Mouse (Mus musculus) midbrain, embryonic 14.5 days (tissue): ENCODE results near the gene Col13a1. TPM values are rescaled to one million over a fixed set of nuclear protein-coding genes. Genes with fewer than 3 reads are reported as not detected.

ENCODE experiments used
- ATAC-seq: fragments of 200-750 bp; cut with Nextera tagmentation; 2 replicates; pipeline ENCODE4 v1.8.0; 2017; ENCODE audit warnings: moderate number of reproducible peaks, moderate library complexity; ENCODE audit not compliant: low FRiP score, low TSS enrichment
- DNase-seq: peaks from one replicate; pipeline ENCODE4 v3.0.0-alpha.2; 2015
- H3K27ac ChIP-seq: fragments of 300-500 bp; sonication (generic); replicated peaks from 2 replicates; pipeline ENCODE4 v1.5.1; 2014; ENCODE audit warnings: mild to moderate bottlenecking, low read depth, low read length, moderate library complexity
- H3K27me3 ChIP-seq: fragments of 300-500 bp; sonication (generic); 2 replicates; pipeline ENCODE4 v1.6.1; 2014; ENCODE audit warnings: low read length, control low read depth, mixed read lengths; ENCODE audit not compliant: control insufficient read depth, insufficient read depth
- H3K36me3 ChIP-seq: fragments of 300-500 bp; sonication (generic); 2 replicates; pipeline ENCODE4 v1.6.1; 2014; ENCODE audit warnings: low read length, control low read depth; ENCODE audit not compliant: control insufficient read depth, insufficient read depth
- H3K4me1 ChIP-seq: fragments of 300-500 bp; sonication (generic); 2 replicates; pipeline ENCODE4 v1.6.1; 2014; ENCODE audit warnings: mild to moderate bottlenecking, antibody characterized with exemption, low read length, control low read depth; ENCODE audit not compliant: control insufficient read depth, insufficient read depth
- H3K4me2 ChIP-seq: fragments of 300-500 bp; sonication (generic); 2 replicates; pipeline ENCODE4 v1.6.1; 2014; ENCODE audit warnings: mild to moderate bottlenecking, low read length, moderate library complexity
- H3K4me3 ChIP-seq: fragments of 300-500 bp; sonication (generic); replicated peaks from 2 replicates; pipeline ENCODE4 v1.5.1; 2014; ENCODE audit warnings: low read depth, low read length
- H3K9ac ChIP-seq: fragments of 300-500 bp; sonication (generic); replicated peaks from 2 replicates; pipeline ENCODE4 v1.6.1; 2014; ENCODE audit warnings: mild to moderate bottlenecking, low read length, moderate library complexity
- H3K9me3 ChIP-seq: fragments of 300-500 bp; sonication (generic); 2 replicates; pipeline ENCODE4 v1.6.1; 2016; ENCODE audit warnings: low read length, control low read depth, mixed read lengths; ENCODE audit not compliant: control insufficient read depth
- WGBS: fragments of 180-500 bp; shearing (Covaris S2); extraction: QIAGEN DNeasy Blood & Tissue Kit; methylation state at CpG from one replicate; pipeline ENCODE4 v1.1.7; 2014; 5-methylcytosine and 5-hydroxymethylcytosine counted together
- polyA plus RNA-seq: library from polyadenylated mRNA; unstranded; fragments of >200 nt; fragmentation: Nextera tagmentation; extraction: Ambion mirVana; gene quantifications from 2 replicates; pipeline ENCODE4 v1.2.1, GENCODE M21; 2014

Col13a1 gene
- polyA plus RNA-seq, 1 experiment from 2014 or later: 1.5 TPM

GRCm38 (mm10) chr10:61793015-61793414 lies 185.9 kb downstream of the Col13a1 start:
- Histone ChIP-seq H3K9me3 (no peaks in the 10 kb centered on the region), H3K27me3 (no peaks in the 10 kb centered on the region), H3K9ac (no peak overlapping the region), H3K4me3 (no peak overlapping the region), H3K36me3 (no peaks in the 10 kb centered on the region), H3K27ac (no peak overlapping the region), H3K4me1 (no peaks in the 10 kb centered on the region), H3K4me2 (no peak overlapping the region)
- DNase-seq (no peak), ATAC-seq (no peak)
- WGBS: 44% methylated on average over 8 of the region's 8 CpGs

- 97% methylated on average over 5 of the region's 5 CpGs for WGBS
- no peak for ATAC-seq
Measured at GRCm38 (mm10) chr10:61788499-61788898, 190.4 kb downstream of the Col13a1 start.

More at GRCm38 (mm10) chr10:61788499-61788898, 190.4 kb downstream of the Col13a1 start:
- DNase-seq: no peak
- no peak overlapping the region for H3K27ac ChIP-seq
- H3K9ac ChIP-seq: no peak overlapping the region
- no peak overlapping the region for H3K4me2 ChIP-seq
- H3K27me3 ChIP-seq: no peaks in the 10 kb centered on the region
- H3K9me3 ChIP-seq: no peaks in the 10 kb centered on the region
- H3K36me3 ChIP-seq: no peaks in the 10 kb centered on the region
- H3K4me1 ChIP-seq: 0 out of 2 replicates have a peak, but pooled peaks cover 6% of the 10 kb centered on the region
- H3K4me3 ChIP-seq: no peak overlapping the region

Other genes starting within 250 kb of the Col13a1 start
- 242 and 295 TPM in 2 replicates for gene H2afy2, start 195.0 kb downstream of the Col13a1 start, polyA plus RNA-seq
- gene Neurog3, start 154.0 kb upstream of the Col13a1 start, polyA plus RNA-seq: not detected in 2 replicates
- gene Fam241b, start 164.8 kb upstream of the Col13a1 start, polyA plus RNA-seq: 48.3 and 107 TPM in 2 replicates